Mouse (Mus musculus) forebrain, embryonic 11.5 days (tissue): ENCODE measurements around the gene Nanos2. TPM values are rescaled to one million over a fixed set of nuclear protein-coding genes. Genes with fewer than 3 reads are reported as not detected.

Experiments
- ATAC-seq: fragments of 200-750 bp; cut with Nextera tagmentation; replicated peaks from 2 replicates; pipeline ENCODE4 v1.8.0; 2017; ENCODE audit warnings: moderate TSS enrichment; ENCODE audit not compliant: low FRiP score
- DNase-seq: peaks from one replicate; pipeline ENCODE4 v3.0.0-alpha.2; 2017; ENCODE audit warnings: low spot score
- H3K27ac ChIP-seq: fragments of 300-500 bp; sonication (generic); 2 replicates; pipeline ENCODE4 v1.5.1; 2014; ENCODE audit warnings: low read depth, low read length
- H3K27me3 ChIP-seq: fragments of 300-500 bp; sonication (generic); 2 replicates; pipeline ENCODE4 v1.6.1; 2014; ENCODE audit warnings: mild to moderate bottlenecking, low read length, mixed read lengths; ENCODE audit not compliant: control insufficient read depth, insufficient read depth
- H3K36me3 ChIP-seq: fragments of 300-500 bp; sonication (generic); 2 replicates; pipeline ENCODE4 v1.6.1; 2014; ENCODE audit warnings: mild to moderate bottlenecking, low read length, moderate library complexity, mixed read lengths; ENCODE audit not compliant: control insufficient read depth, insufficient read depth
- H3K4me1 ChIP-seq: fragments of 300-500 bp; sonication (generic); replicated peaks from 2 replicates; pipeline ENCODE4 v1.6.1; 2014; ENCODE audit warnings: low read length, mixed read lengths; ENCODE audit not compliant: control insufficient read depth, insufficient read depth
- H3K4me2 ChIP-seq: fragments of 300-500 bp; sonication (generic); 2 replicates; pipeline ENCODE4 v1.6.1; 2014; ENCODE audit warnings: low read depth, mild to moderate bottlenecking, low read length, moderate library complexity, mixed read lengths; ENCODE audit not compliant: severe bottlenecking
- H3K4me3 ChIP-seq: fragments of 300-500 bp; sonication (generic); 2 replicates; pipeline ENCODE4 v1.5.1; 2014; ENCODE audit warnings: low read depth, low read length
- H3K9ac ChIP-seq: fragments of 300-500 bp; sonication (generic); 2 replicates; pipeline ENCODE4 v1.6.1; 2014; ENCODE audit warnings: low read length
- H3K9me3 ChIP-seq: fragments of 300-500 bp; sonication (generic); 2 replicates; pipeline ENCODE4 v1.6.1; 2016; ENCODE audit warnings: low read length, mixed read lengths; ENCODE audit not compliant: control insufficient read depth
- WGBS: fragments of 180-500 bp; shearing (Covaris S2); extraction: QIAGEN DNeasy Blood & Tissue Kit; methylation state at CpG from one replicate; pipeline ENCODE4 v1.1.7; 2014; 5-methylcytosine and 5-hydroxymethylcytosine counted together
- polyA plus RNA-seq: library from polyadenylated mRNA; unstranded; fragments of >200 nt; fragmentation: Nextera tagmentation; extraction: Ambion mirVana; gene quantifications from 2 replicates; pipeline ENCODE4 v1.2.1, GENCODE M21; 2014

Gene Nanos2
- polyA plus RNA-seq, 1 experiment from 2014 or later: not detected

DNA sequence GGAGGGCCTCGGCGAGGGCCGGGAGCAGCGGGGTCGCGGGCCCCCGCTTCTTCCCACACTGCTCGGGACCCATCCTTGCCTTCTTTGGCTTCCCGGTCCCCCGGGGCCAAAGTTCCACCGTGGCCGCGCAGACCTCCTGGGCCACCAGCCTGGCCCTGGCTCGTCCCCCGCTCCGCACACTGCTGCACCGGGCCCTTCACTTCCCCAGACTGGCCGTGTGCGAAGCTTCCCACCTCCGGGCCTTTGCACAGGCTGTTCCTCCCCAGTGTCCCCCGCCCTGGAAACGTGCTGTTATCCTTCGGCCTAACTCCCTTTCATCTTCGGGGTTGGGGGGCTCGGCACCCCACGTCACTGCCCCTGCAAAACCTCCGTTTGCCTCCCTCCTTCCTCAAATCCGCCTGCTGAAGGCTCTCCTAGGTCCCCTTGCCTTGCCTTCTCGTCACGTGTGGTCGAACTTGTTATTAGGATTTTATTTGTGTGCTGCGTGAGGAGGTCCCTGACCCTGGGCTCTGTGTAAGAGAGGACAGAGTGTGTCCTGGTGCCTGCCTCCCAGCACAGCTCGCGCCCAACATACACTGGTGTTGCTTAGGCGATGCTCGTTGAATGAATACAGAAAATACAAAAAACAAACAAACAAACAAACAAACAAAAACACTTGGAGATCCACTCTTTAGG is 37.5 kb downstream of the Nanos2 start:
- DNase-seq: peak; percentile 70
- Histone ChIP-seq H3K27me3 (peaks cover 22% of the 10 kb centered on the region), H3K9ac (peak overlapping the region; percentile 92), H3K4me1 (0 out of 2 replicates have a peak, but pooled peaks cover 2% of the 10 kb centered on the region), H3K36me3 (peaks cover 1% of the 10 kb centered on the region; the same call in 1 of the 2 replicates), H3K4me3 (peak overlapping the region; percentile 86), H3K4me2 (peak overlapping the region; percentile 62), H3K9me3 (no peaks in the 10 kb centered on the region), H3K27ac (no peak overlapping the region)
- 3% methylated on average over 28 of the region's 36 CpGs for WGBS
- peak; percentile 74 for ATAC-seq

DNA sequence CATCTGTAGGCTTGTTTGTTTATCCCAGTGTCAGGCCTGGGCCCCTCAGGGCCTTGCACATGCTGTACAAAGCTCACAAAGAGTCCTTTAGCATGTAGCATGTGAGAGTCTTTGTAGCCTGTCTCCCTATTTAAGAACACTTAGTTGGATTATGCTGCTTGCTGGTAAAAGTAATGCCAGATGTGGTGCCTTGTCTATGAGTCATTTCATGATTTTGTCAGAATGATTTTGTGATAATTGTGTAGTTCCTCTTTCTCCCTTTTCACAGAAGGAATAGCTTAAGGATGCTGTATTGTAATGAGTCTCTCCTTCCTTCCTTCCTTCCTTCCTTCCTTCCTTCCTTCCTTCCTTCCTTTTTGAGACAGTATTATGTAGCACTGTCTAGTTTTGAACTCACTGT is 40.9 kb downstream of the Nanos2 start:
- Histone ChIP-seq H3K4me3 (no peak overlapping the region), H3K9ac (no peak overlapping the region), H3K9me3 (no peaks in the 10 kb centered on the region), H3K4me1 (0 out of 2 replicates have a peak, but pooled peaks cover 2% of the 10 kb centered on the region), H3K27me3 (peaks cover 7% of the 10 kb centered on the region), H3K36me3 (peaks cover 14% of the 10 kb centered on the region; the same call in 1 of the 2 replicates), H3K4me2 (no peak overlapping the region), H3K27ac (no peak overlapping the region)
- ATAC-seq: no peak
- no peak for DNase-seq

DNA sequence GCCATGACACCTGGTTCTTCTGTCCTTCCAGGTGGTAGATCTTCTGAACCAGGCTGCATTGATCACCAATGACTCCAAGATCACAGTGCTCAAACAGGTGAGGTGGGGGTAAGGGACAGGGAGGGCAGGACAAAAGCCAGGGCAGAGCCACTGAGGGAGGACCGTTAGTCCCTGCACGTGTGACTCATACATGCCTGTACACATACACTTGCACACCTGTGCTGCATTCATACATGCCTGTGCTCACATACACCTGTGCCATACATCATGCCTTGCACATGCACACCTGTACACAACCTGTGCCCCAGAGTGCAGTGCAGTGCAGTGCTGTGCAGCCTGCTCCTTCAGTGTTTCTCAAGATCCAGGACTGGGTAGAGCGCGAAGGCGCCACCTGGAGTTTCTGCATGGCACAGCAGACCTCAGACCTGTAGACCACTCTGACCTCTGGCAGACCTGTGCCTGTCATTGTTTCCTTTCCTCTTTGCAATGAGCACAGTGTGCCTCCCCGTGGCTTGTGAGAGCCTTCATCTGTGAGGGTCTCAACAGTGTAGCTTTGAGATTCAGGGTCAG is 42.0 kb downstream of the Nanos2 start:
- no peak overlapping the region for H3K9ac ChIP-seq
- peaks cover 17% of the 10 kb centered on the region; the same call in 1 of the 2 replicates for H3K36me3 ChIP-seq
- DNase-seq (peak; percentile 80), ATAC-seq (peak; percentile 49)
- H3K4me2 ChIP-seq: no peak overlapping the region
- WGBS: 59% methylated on average over 6 of the region's 6 CpGs
- no peak overlapping the region for H3K27ac ChIP-seq
- H3K9me3 ChIP-seq: no peaks in the 10 kb centered on the region
- H3K4me3 ChIP-seq: no peak overlapping the region
- H3K27me3 ChIP-seq: no peaks in the 10 kb centered on the region
- 0 out of 2 replicates have a peak, but pooled peaks cover 2% of the 10 kb centered on the region for H3K4me1 ChIP-seq

DNA sequence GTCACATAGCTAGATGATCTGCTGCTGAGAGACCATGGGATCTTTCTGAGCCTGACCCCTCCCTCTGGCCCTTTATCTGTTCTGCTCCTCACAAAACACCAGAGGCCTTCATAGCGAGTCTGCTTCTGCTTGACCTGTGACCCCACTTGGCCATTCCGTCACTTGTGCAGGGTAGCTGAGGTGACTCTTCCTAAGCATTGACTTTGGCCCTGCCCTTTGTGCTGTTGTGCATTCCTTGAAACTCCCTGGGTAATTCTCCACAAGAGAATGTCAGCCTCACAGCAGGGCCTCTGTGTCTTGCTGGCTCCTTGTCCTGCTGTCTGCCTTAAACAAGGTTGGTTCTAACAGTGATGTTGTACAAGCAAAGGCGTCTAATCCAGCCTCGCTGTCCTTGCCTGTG is 44.4 kb downstream of the Nanos2 start:
- no peaks in the 10 kb centered on the region for H3K4me1 ChIP-seq
- DNase-seq (no peak), ATAC-seq (no peak)
- H3K4me2 ChIP-seq: no peak overlapping the region
- no peak overlapping the region for H3K27ac ChIP-seq
- H3K4me3 ChIP-seq: no peak overlapping the region
- peaks cover 17% of the 10 kb centered on the region; the same call in 1 of the 2 replicates for H3K36me3 ChIP-seq
- no peak overlapping the region for H3K9ac ChIP-seq
- WGBS: 71% methylated on average over 4 of the region's 4 CpGs
- no peaks in the 10 kb centered on the region for H3K27me3 ChIP-seq
- no peaks in the 10 kb centered on the region for H3K9me3 ChIP-seq

Other genes with a start within 250 kb of the Nanos2 start
- gene Psg19, start 188.9 kb upstream of the Nanos2 start, polyA plus RNA-seq: not detected in 2 replicates
- not detected in 2 replicates for gene Psg17, start 165.8 kb upstream of the Nanos2 start, polyA plus RNA-seq
- 0.09 TPM in 1 of 2 replicates, not detected in the other for gene Mill2, start 147.4 kb upstream of the Nanos2 start, polyA plus RNA-seq
- 0.48 and 0.94 TPM in 2 replicates for gene Pglyrp1, start 116.1 kb upstream of the Nanos2 start, polyA plus RNA-seq
- 32.2 and 32.6 TPM in 2 replicates for gene Ccdc61, start 77.0 kb upstream of the Nanos2 start, polyA plus RNA-seq
- 6.9 and 8.3 TPM in 2 replicates for gene Nova2, start 61.5 kb upstream of the Nanos2 start, polyA plus RNA-seq
- gene Mypop, start 3.8 kb downstream of the Nanos2 start, polyA plus RNA-seq: 4.6 and 4.7 TPM in 2 replicates
- gene Irf2bp1, start 16.6 kb downstream of the Nanos2 start, polyA plus RNA-seq: 31.6 and 39.4 TPM in 2 replicates
- gene Foxa3, start 36.1 kb downstream of the Nanos2 start, polyA plus RNA-seq: not detected in 2 replicates
- gene Sympk, start 37.0 kb downstream of the Nanos2 start, polyA plus RNA-seq: 31.0 and 39.7 TPM in 2 replicates
- gene Rsph6a, start 67.3 kb downstream of the Nanos2 start, polyA plus RNA-seq: not detected in 2 replicates
- gene Dmwd, start 88.8 kb downstream of the Nanos2 start, polyA plus RNA-seq: 20.9 and 25.4 TPM in 2 replicates
- gene Dmpk, start 96.4 kb downstream of the Nanos2 start, polyA plus RNA-seq: 12.4 and 13.8 TPM in 2 replicates
- 9.9 and 10.8 TPM in 2 replicates for gene Six5, start 107.2 kb downstream of the Nanos2 start, polyA plus RNA-seq
- gene Gm4969, start 131.0 kb downstream of the Nanos2 start, polyA plus RNA-seq: 1.2 and 1.4 TPM in 2 replicates
- 13.6 and 13.9 TPM in 2 replicates for gene Fbxo46, start 132.5 kb downstream of the Nanos2 start, polyA plus RNA-seq
- gene Qpctl, start 161.9 kb downstream of the Nanos2 start, polyA plus RNA-seq: 13.8 and 13.9 TPM in 2 replicates
- gene Snrpd2, start 162.3 kb downstream of the Nanos2 start, polyA plus RNA-seq: 154 and 158 TPM in 2 replicates
- 0.56 and 0.75 TPM in 2 replicates for gene Gipr, start 178.7 kb downstream of the Nanos2 start, polyA plus RNA-seq
- gene Eml2, start 189.0 kb downstream of the Nanos2 start, polyA plus RNA-seq: 2.0 and 2.1 TPM in 2 replicates
- 1.6 and 2.5 TPM in 2 replicates for gene Gpr4, start 225.1 kb downstream of the Nanos2 start, polyA plus RNA-seq
- gene Opa3, start 240.9 kb downstream of the Nanos2 start, polyA plus RNA-seq: 54.1 and 59.8 TPM in 2 replicates